Mouse (Mus musculus): ENCODE measurements at regions not wholly inside any gene's neighbourhood (a gene's known extent, or its start where the extent isn't known, plus 50 kb on each side); places are given as distances from the start of the nearest gene placed in this dataset.

- no peak overlapping the region for H3K27ac ChIP-seq (ENCODE audit: low read depth, low read length)
- no peaks in the 10 kb centered on the region for H3K9me3 ChIP-seq (ENCODE audit: control insufficient read depth, low read length)
- H3K27me3 ChIP-seq (ENCODE audit: control insufficient read depth, insufficient read depth, low read length) = no peaks in the 10 kb centered on the region
- H3K4me2 ChIP-seq (ENCODE audit: low read depth) = no peak overlapping the region
- no peak overlapping the region for H3K9ac ChIP-seq (ENCODE audit: low read length)
- DNase-seq (ENCODE audit: low spot score) (no peak), ATAC-seq (ENCODE audit: insufficient read depth, low FRiP score, low TSS enrichment) (no peak)
- WGBS = 71% methylated on average over 7 of the region's 7 CpGs
- no peaks in the 10 kb centered on the region for H3K4me1 ChIP-seq (ENCODE audit: control insufficient read depth, insufficient read depth, low read length)
- H3K4me3 ChIP-seq (ENCODE audit: low read depth, low read length) = no peak overlapping the region
- H3K36me3 ChIP-seq (ENCODE audit: control insufficient read depth, insufficient read depth, low read length) = no peaks in the 10 kb centered on the region
Measured at GRCm38 (mm10) chr1:186245723-186246440, 128.8 kb upstream of the Lyplal1 start.

GRCm38 (mm10) chr1:186241112-186241511 lies 124.0 kb upstream of the Lyplal1 start:
- Histone ChIP-seq H3K4me2 (ENCODE audit: low read depth) (no peak overlapping the region), H3K4me1 (ENCODE audit: control insufficient read depth, insufficient read depth, low read length) (no peaks in the 10 kb centered on the region), H3K36me3 (ENCODE audit: control insufficient read depth, insufficient read depth, low read length) (no peaks in the 10 kb centered on the region), H3K27ac (ENCODE audit: low read depth, low read length) (no peak overlapping the region), H3K4me3 (ENCODE audit: low read depth, low read length) (no peak overlapping the region), H3K9ac (ENCODE audit: low read length) (no peak overlapping the region), H3K9me3 (ENCODE audit: control insufficient read depth, low read length) (no peaks in the 10 kb centered on the region), H3K27me3 (ENCODE audit: control insufficient read depth, insufficient read depth, low read length) (no peaks in the 10 kb centered on the region)
- WGBS = 95% methylated on average over 2 of the region's 2 CpGs
- no peak for DNase-seq (ENCODE audit: low spot score)
- no peak for ATAC-seq (ENCODE audit: insufficient read depth, low FRiP score, low TSS enrichment)

- 55% methylated on average over 6 of the region's 6 CpGs for WGBS
- Histone ChIP-seq H3K4me1 (ENCODE audit: control insufficient read depth, insufficient read depth, low read length) (no peaks in the 10 kb centered on the region), H3K4me2 (ENCODE audit: low read depth) (no peak overlapping the region), H3K9me3 (ENCODE audit: control insufficient read depth, low read length) (no peaks in the 10 kb centered on the region), H3K27ac (ENCODE audit: low read depth, low read length) (no peak overlapping the region), H3K9ac (ENCODE audit: low read length) (no peak overlapping the region), H3K27me3 (ENCODE audit: control insufficient read depth, insufficient read depth, low read length) (no peaks in the 10 kb centered on the region), H3K4me3 (ENCODE audit: low read depth, low read length) (no peak overlapping the region), H3K36me3 (ENCODE audit: control insufficient read depth, insufficient read depth, low read length) (no peaks in the 10 kb centered on the region)
- no peak for ATAC-seq (ENCODE audit: insufficient read depth, low FRiP score, low TSS enrichment)
- DNase-seq (ENCODE audit: low spot score) = no peak
Measured at GRCm38 (mm10) chr1:186237556-186237955, 120.4 kb upstream of the Lyplal1 start.

GRCm38 (mm10) chr1:186236267-186237020 lies 119.3 kb upstream of the Lyplal1 start:
- no peaks in the 10 kb centered on the region for H3K4me1 ChIP-seq (ENCODE audit: control insufficient read depth, insufficient read depth, low read length)
- no peak for ATAC-seq (ENCODE audit: insufficient read depth, low FRiP score, low TSS enrichment)
- no peak overlapping the region for H3K4me3 ChIP-seq (ENCODE audit: low read depth, low read length)
- DNase-seq (ENCODE audit: low spot score) = no peak
- H3K9ac ChIP-seq (ENCODE audit: low read length) = no peak overlapping the region
- H3K27me3 ChIP-seq (ENCODE audit: control insufficient read depth, insufficient read depth, low read length) = no peaks in the 10 kb centered on the region
- H3K4me2 ChIP-seq (ENCODE audit: low read depth) = no peak overlapping the region
- H3K27ac ChIP-seq (ENCODE audit: low read depth, low read length) = no peak overlapping the region
- 40% methylated on average over 7 of the region's 7 CpGs for WGBS
- H3K36me3 ChIP-seq (ENCODE audit: control insufficient read depth, insufficient read depth, low read length) = no peaks in the 10 kb centered on the region
- no peaks in the 10 kb centered on the region for H3K9me3 ChIP-seq (ENCODE audit: control insufficient read depth, low read length)

- H3K4me1 ChIP-seq (ENCODE audit: control insufficient read depth, insufficient read depth, low read length) = no peaks in the 10 kb centered on the region
- H3K9ac ChIP-seq (ENCODE audit: low read length) = no peak overlapping the region
- no peak overlapping the region for H3K4me2 ChIP-seq (ENCODE audit: low read depth)
- no peaks in the 10 kb centered on the region for H3K36me3 ChIP-seq (ENCODE audit: control insufficient read depth, insufficient read depth, low read length)
- no peak overlapping the region for H3K27ac ChIP-seq (ENCODE audit: low read depth, low read length)
- no peak overlapping the region for H3K4me3 ChIP-seq (ENCODE audit: low read depth, low read length)
- DNase-seq (ENCODE audit: low spot score) (no peak), ATAC-seq (ENCODE audit: insufficient read depth, low FRiP score, low TSS enrichment) (no peak)
- 79% methylated on average over 6 of the region's 6 CpGs for WGBS
- no peaks in the 10 kb centered on the region for H3K27me3 ChIP-seq (ENCODE audit: control insufficient read depth, insufficient read depth, low read length)
- no peaks in the 10 kb centered on the region for H3K9me3 ChIP-seq (ENCODE audit: control insufficient read depth, low read length)
Measured at GRCm38 (mm10) chr1:186234536-186234935, 117.4 kb upstream of the Lyplal1 start.

GRCm38 (mm10) chr1:186230476-186230875 lies 113.4 kb upstream of the Lyplal1 start:
- Histone ChIP-seq H3K9me3 (ENCODE audit: control insufficient read depth, low read length) (no peaks in the 10 kb centered on the region), H3K36me3 (ENCODE audit: control insufficient read depth, insufficient read depth, low read length) (no peaks in the 10 kb centered on the region), H3K4me1 (ENCODE audit: control insufficient read depth, insufficient read depth, low read length) (no peaks in the 10 kb centered on the region), H3K4me2 (ENCODE audit: low read depth) (no peak overlapping the region), H3K9ac (ENCODE audit: low read length) (no peak overlapping the region), H3K27ac (ENCODE audit: low read depth, low read length) (no peak overlapping the region), H3K27me3 (ENCODE audit: control insufficient read depth, insufficient read depth, low read length) (no peaks in the 10 kb centered on the region), H3K4me3 (ENCODE audit: low read depth, low read length) (no peak overlapping the region)
- no peak for ATAC-seq (ENCODE audit: insufficient read depth, low FRiP score, low TSS enrichment)
- WGBS = 86% methylated on average over 5 of the region's 5 CpGs
- DNase-seq (ENCODE audit: low spot score) = no peak

GRCm38 (mm10) chr1:186229856-186230255 lies 112.7 kb upstream of the Lyplal1 start:
- H3K9me3 ChIP-seq (ENCODE audit: control insufficient read depth, low read length) = no peaks in the 10 kb centered on the region
- no peaks in the 10 kb centered on the region for H3K36me3 ChIP-seq (ENCODE audit: control insufficient read depth, insufficient read depth, low read length)
- ATAC-seq (ENCODE audit: insufficient read depth, low FRiP score, low TSS enrichment) (no peak), DNase-seq (ENCODE audit: low spot score) (no peak)
- no peak overlapping the region for H3K9ac ChIP-seq (ENCODE audit: low read length)
- H3K4me2 ChIP-seq (ENCODE audit: low read depth) = no peak overlapping the region
- H3K27me3 ChIP-seq (ENCODE audit: control insufficient read depth, insufficient read depth, low read length) = no peaks in the 10 kb centered on the region
- WGBS = 84% methylated on average over 6 of the region's 6 CpGs
- no peak overlapping the region for H3K27ac ChIP-seq (ENCODE audit: low read depth, low read length)
- H3K4me1 ChIP-seq (ENCODE audit: control insufficient read depth, insufficient read depth, low read length) = no peaks in the 10 kb centered on the region
- H3K4me3 ChIP-seq (ENCODE audit: low read depth, low read length) = no peak overlapping the region

- Histone ChIP-seq H3K4me1 (ENCODE audit: control insufficient read depth, insufficient read depth, low read length) (peaks cover 3% of the 10 kb centered on the region; the same call in 1 of the 2 replicates), H3K4me3 (ENCODE audit: low read depth, low read length) (no peak overlapping the region), H3K9ac (ENCODE audit: low read length) (no peak overlapping the region), H3K27me3 (ENCODE audit: control insufficient read depth, insufficient read depth, low read length) (no peaks in the 10 kb centered on the region), H3K27ac (ENCODE audit: low read depth, low read length) (no peak overlapping the region), H3K36me3 (ENCODE audit: control insufficient read depth, insufficient read depth, low read length) (no peaks in the 10 kb centered on the region), H3K4me2 (ENCODE audit: low read depth) (no peak overlapping the region), H3K9me3 (ENCODE audit: control insufficient read depth, low read length) (no peaks in the 10 kb centered on the region)
- WGBS = 91% methylated on average over 4 of the region's 4 CpGs
- DNase-seq (ENCODE audit: low spot score) = no peak
- no peak for ATAC-seq (ENCODE audit: insufficient read depth, low FRiP score, low TSS enrichment)
Measured at GRCm38 (mm10) chr1:186228396-186228795, 111.3 kb upstream of the Lyplal1 start.

GRCm38 (mm10) chr1:186224231-186224630 lies 107.1 kb upstream of the Lyplal1 start:
- Histone ChIP-seq H3K4me1 (ENCODE audit: control insufficient read depth, insufficient read depth, low read length) (peaks cover 4% of the 10 kb centered on the region; the same call in 1 of the 2 replicates), H3K4me2 (ENCODE audit: low read depth) (no peak overlapping the region), H3K9ac (ENCODE audit: low read length) (no peak overlapping the region), H3K36me3 (ENCODE audit: control insufficient read depth, insufficient read depth, low read length) (no peaks in the 10 kb centered on the region), H3K9me3 (ENCODE audit: control insufficient read depth, low read length) (no peaks in the 10 kb centered on the region), H3K4me3 (ENCODE audit: low read depth, low read length) (no peak overlapping the region), H3K27me3 (ENCODE audit: control insufficient read depth, insufficient read depth, low read length) (no peaks in the 10 kb centered on the region), H3K27ac (ENCODE audit: low read depth, low read length) (no peak overlapping the region)
- ATAC-seq (ENCODE audit: insufficient read depth, low FRiP score, low TSS enrichment) (no peak), DNase-seq (ENCODE audit: low spot score) (no peak)
- 69% methylated on average over 5 of the region's 5 CpGs for WGBS
